Mouse (Mus musculus) retina, embryonic 14.5 days (tissue): ENCODE results near the gene Ush2a.

Experiments used
- DNase-seq: peaks from one replicate; pipeline ENCODE4 v3.0.0-alpha.2; 2015; ENCODE audit warnings: low spot score

Ush2a gene

GRCm38 (mm10) chr1:189012846-189013586 lies 751.2 kb downstream of the Ush2a start:
- DNase-seq, result no peak

GRCm38 (mm10) chr1:189013587-189013921 lies 751.7 kb downstream of the Ush2a start:
- DNase-seq, result no peak
